Comparison of ENCODE assay signal across 8 mouse cellular contexts in genomic region chr8:122284659-122285261, GRCm38 (mm10). TPM values are rescaled to one million over a fixed set of nuclear protein-coding genes. Genes with fewer than 3 reads are reported as not detected.
DNase-seq lines count a peak whose midpoint lies in the region; ATAC-seq lines count a peak whose summit lies in the region.

No protein-coding gene starts in this region.

- peak overlapping the region; percentile 88 for H3K27ac ChIP-seq in heart, embryonic 13.5 days (replicated peaks)
- peak overlapping the region; percentile 84 for H3K27ac ChIP-seq in hindbrain, embryonic 10.5 days
- H3K27ac ChIP-seq in liver, embryonic 15.5 days (replicated peaks) = peak overlapping the region; percentile 95
- H3K27ac ChIP-seq in neural tube, embryonic 15.5 days (replicated peaks) = peak overlapping the region; percentile 46

- H3K4me1 ChIP-seq in heart, embryonic 13.5 days = peaks cover 79% of the 10 kb centered on the region
- H3K4me1 ChIP-seq in hindbrain, embryonic 10.5 days (replicated peaks) = peaks cover 92% of the 10 kb centered on the region
- H3K4me1 ChIP-seq in liver, embryonic 15.5 days (replicated peaks) = peaks cover 78% of the 10 kb centered on the region
- peaks cover 33% of the 10 kb centered on the region for H3K4me1 ChIP-seq in neural tube, embryonic 15.5 days

- DNase-seq in heart, adult 18-20 months = no peak
- DNase-seq in c-Kit-positive CD71-positive TER-119-positive erythroid progenitor cells, embryonic 14.5 days (ENCODE audit: low spot score) = peak; percentile 78
- peak; percentile 76 for DNase-seq in hindbrain, embryonic 10.5 days (ENCODE audit: low spot score)
- DNase-seq in gastrocnemius, postnatal 25 days = no peak
- no peak for DNase-seq in gastrocnemius, postnatal 14 days

- H3K36me3 ChIP-seq in heart, embryonic 13.5 days = peaks cover 14% of the 10 kb centered on the region
- H3K36me3 ChIP-seq in hindbrain, embryonic 10.5 days = no peaks in the 10 kb centered on the region
- H3K36me3 ChIP-seq in liver, embryonic 15.5 days (replicated peaks) = peaks cover 32% of the 10 kb centered on the region
- H3K36me3 ChIP-seq in neural tube, embryonic 15.5 days = no peaks in the 10 kb centered on the region

- no peaks in the 10 kb centered on the region for H3K27me3 ChIP-seq in heart, embryonic 13.5 days (replicated peaks)
- peaks cover 69% of the 10 kb centered on the region for H3K27me3 ChIP-seq in hindbrain, embryonic 10.5 days (ENCODE audit: insufficient read depth, poor library complexity, severe bottlenecking)
- H3K27me3 ChIP-seq in liver, embryonic 15.5 days = no peaks in the 10 kb centered on the region
- peaks cover 23% of the 10 kb centered on the region; the same call in 1 of the 2 replicates for H3K27me3 ChIP-seq in neural tube, embryonic 15.5 days (replicated peaks)

- intact Hi-C loops in gastrocnemius, postnatal 14 days (cut with DNase I; ENCODE audit: low total_unique reads) = no loop called here

- peak overlapping the region; percentile 90 for H3K4me2 ChIP-seq in heart, embryonic 13.5 days
- H3K4me2 ChIP-seq in liver, embryonic 15.5 days = peak overlapping the region; percentile 96
- peak overlapping the region; percentile 99 for H3K4me2 ChIP-seq in neural tube, embryonic 15.5 days

- no peak for ATAC-seq in heart, embryonic 13.5 days (ENCODE audit: extremely low read depth, insufficient number of reproducible peaks, low FRiP score, low TSS enrichment)
- ATAC-seq in liver, embryonic 15.5 days (ENCODE audit: insufficient read depth) = no peak
- ATAC-seq in neural tube, embryonic 15.5 days (ENCODE audit: low FRiP score) = no peak

- H3K9ac ChIP-seq in heart, embryonic 13.5 days = peak overlapping the region; percentile 98
- peak overlapping the region; percentile 99 for H3K9ac ChIP-seq in liver, embryonic 15.5 days
- H3K9ac ChIP-seq in neural tube, embryonic 15.5 days (replicated peaks) = peak overlapping the region; percentile 62

- no peaks in the 10 kb centered on the region for H3K9me3 ChIP-seq in heart, embryonic 13.5 days
- H3K9me3 ChIP-seq in hindbrain, embryonic 10.5 days = no peaks in the 10 kb centered on the region
- no peaks in the 10 kb centered on the region for H3K9me3 ChIP-seq in liver, embryonic 15.5 days (replicated peaks)
- no peaks in the 10 kb centered on the region for H3K9me3 ChIP-seq in neural tube, embryonic 15.5 days (replicated peaks)

- 14% methylated on average over 21 of the region's 21 CpGs for WGBS in heart, embryonic 13.5 days
- 2% methylated on average over 21 of the region's 21 CpGs for WGBS in hindbrain, embryonic 10.5 days
- WGBS in liver, embryonic 15.5 days (ENCODE audit: insufficient replicate concordance) = under 1% methylated on average over 21 of the region's 21 CpGs
- WGBS in neural tube, embryonic 15.5 days = 5% methylated on average over 21 of the region's 21 CpGs

- peak overlapping the region; percentile 97 for H3K4me3 ChIP-seq in heart, embryonic 13.5 days
- peak overlapping the region; percentile 73 for H3K4me3 ChIP-seq in hindbrain, embryonic 10.5 days
- H3K4me3 ChIP-seq in liver, embryonic 15.5 days (replicated peaks) = peak overlapping the region; percentile 100
- H3K4me3 ChIP-seq in neural tube, embryonic 15.5 days (replicated peaks) = peak overlapping the region; percentile 63

RNA-seq across cellular contexts. Expression of gene Zfpm1, which starts 2.8 kb away (rescaled TPM):
- 3.8 TPM in 2 replicates for polyA plus RNA-seq in heart, embryonic 13.5 days (2015; fragmentation: Nextera tagmentation; extraction: Ambion mirVana)
- 10 to 100 TPM; 18.4 to 23.0 TPM for total RNA-seq in heart, adult 18-20 months (2021)
- 1.6 and 2.4 TPM in 2 replicates for polyA plus RNA-seq in hindbrain, embryonic 10.5 days (2016; fragmentation: Nextera tagmentation; extraction: Ambion mirVana)
- polyA plus RNA-seq in liver, embryonic 15.5 days (2015; fragmentation: Nextera tagmentation; extraction: Ambion mirVana) = 12.0 and 14.9 TPM in 2 replicates
- 1.00 and 1.4 TPM in 2 replicates for polyA plus RNA-seq in neural tube, embryonic 15.5 days (2015; fragmentation: Nextera tagmentation; extraction: Ambion mirVana)
- 1 to 10 TPM; 8.5 to 8.8 TPM for total RNA-seq in gastrocnemius, postnatal 25 days (2021)
- total RNA-seq in gastrocnemius, postnatal 14 days (2021) = 1 to 10 TPM; 8.4 to 8.6 TPM

Comparison
In these comparisons a context has a peak if more than half of its experiments do, and no peak if none do; other contexts are left out.
1. DNase-seq: peak in c-Kit-positive CD71-positive TER-119-positive erythroid progenitor cells, embryonic 14.5 days (single experiment) and hindbrain, embryonic 10.5 days (single experiment); none in heart, adult 18-20 months (0 of 2), gastrocnemius, postnatal 25 days (single experiment) and gastrocnemius, postnatal 14 days (single experiment).
2. Peak in every context shown above with its lines, with median percentiles within 50 percentile points of each other: H3K27ac ChIP-seq, H3K4me2 ChIP-seq, H3K4me3 ChIP-seq and H3K9ac ChIP-seq.